Comparison of ENCODE assay signal across 10 mouse cellular contexts in genomic region chr4:149607591-149608308, GRCm38 (mm10). TPM values are rescaled to one million over a fixed set of nuclear protein-coding genes. Genes with fewer than 3 reads are reported as not detected.
DNase-seq lines count a peak whose midpoint lies in the region; ATAC-seq and TF ChIP-seq lines count a peak whose summit lies in the region.
"Had no signal": no experiment of that assay in that cellular context is flagged by ENCODE, and none has a peak within 500 bp of the region (broad histone marks: within the 10 kb centered on the region; RNA-seq: fewer than 3 reads in every experiment).

No protein-coding gene starts in this region.

- ATAC-seq in limb, embryonic 15.5 days (ENCODE audit: insufficient number of reproducible peaks, low FRiP score, low TSS enrichment, low read depth), result no peak

- no peak overlapping the region for H3K4me3 ChIP-seq in gastrocnemius, adult 2 months
- H3K4me3 ChIP-seq in limb, embryonic 15.5 days, result no peak overlapping the region

- peaks cover 34% of the 10 kb centered on the region for H3K4me1 ChIP-seq in limb, embryonic 15.5 days

- H3K27me3 ChIP-seq in limb, embryonic 15.5 days, result no peaks in the 10 kb centered on the region

- DNase-seq in gastrocnemius, adult 2 months, result no peak
- no peak for DNase-seq in gastrocnemius, adult 18-20 months (ENCODE audit: low spot score)
- DNase-seq in testis, postnatal 10 days (ENCODE audit: low spot score), result peak; percentile 69
- DNase-seq in testis, postnatal 14 days (ENCODE audit: low spot score), result no peak
- no peak for DNase-seq in embryo, embryonic 10 days (ENCODE audit: low spot score)
- DNase-seq in left cerebral cortex, adult 9 months (ENCODE audit: low spot score in 2 of 2), result no peak
- DNase-seq in MN1 (ENCODE audit: low spot score), result no peak
- DNase-seq: cerebellum, adult 8-10 months; kidney, postnatal 36 days had no signal

- H3K36me3 ChIP-seq in limb, embryonic 15.5 days, result no peaks in the 10 kb centered on the region

- no peak for TF ChIP-seq CTCF in gastrocnemius, adult 2 months (IDR thresholded peaks at IDR 0.05)

- H3K9me3 ChIP-seq in limb, embryonic 15.5 days, result no peaks in the 10 kb centered on the region

- WGBS in limb, embryonic 15.5 days, result 35% methylated on average over 20 of the region's 20 CpGs

- H3K9ac ChIP-seq in limb, embryonic 15.5 days, result no peak overlapping the region

- intact Hi-C loops in gastrocnemius, adult 2 months (cut with DNase I), result no loop called here

- H3K4me2 ChIP-seq in limb, embryonic 15.5 days, result no peak overlapping the region; the same call in 1 of the 2 replicates

- 0 out of 2 replicates have a peak overlapping the region, but pooled peaks have one; percentile 35 for H3K27ac ChIP-seq in gastrocnemius, adult 2 months
- H3K27ac ChIP-seq in limb, embryonic 15.5 days, result peak overlapping the region; percentile 43

RNA-seq across cellular contexts. Expression of gene Clstn1, which starts 21.5 kb away (rescaled TPM):
- 10 to 100 TPM; 24.0 to 38.2 TPM for total RNA-seq in gastrocnemius, adult 2 months (2021)
- total RNA-seq in gastrocnemius, adult 18-20 months (2021), result 10 to 100 TPM; 27.5 to 35.0 TPM
- polyA plus RNA-seq in limb, embryonic 15.5 days (2015; fragmentation: Nextera tagmentation; extraction: Ambion mirVana), result 39.4 and 56.1 TPM in 2 replicates
